Mouse (Mus musculus): ENCODE results near the gene Fzd4. TPM values are rescaled to one million over a fixed set of nuclear protein-coding genes. Genes with fewer than 3 reads are reported as not detected.
A peak's percentile ranks its signal among the peaks of the same experiment; 100 is the strongest.

Fzd4 gene
- polyA plus RNA-seq, 1 experiment from 2014 or later: 6.4 TPM

DNA sequence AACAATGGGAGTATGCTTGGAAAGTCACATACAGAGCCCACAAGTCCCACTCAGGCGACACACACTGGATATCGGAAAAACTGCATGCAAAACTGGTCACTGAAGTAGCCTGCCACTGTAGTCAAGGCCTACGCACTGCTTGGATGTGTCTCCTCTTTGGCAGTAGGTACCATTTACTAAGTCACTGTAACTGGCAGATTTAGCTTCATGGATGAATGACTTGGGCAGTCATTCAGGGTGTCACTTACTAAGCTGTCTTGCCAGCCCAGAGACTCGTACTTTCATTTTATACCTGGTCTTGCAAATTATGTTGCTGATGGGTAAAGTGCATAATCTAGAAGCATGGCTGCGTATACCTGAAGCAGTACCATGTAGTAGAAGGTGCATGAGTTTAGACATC is 17.1 kb downstream of the Fzd4 start:
- no peak for ATAC-seq
- Histone ChIP-seq H3K4me1 (replicated peaks; ENCODE audit: control insufficient read depth, insufficient read depth, low read length) (peaks cover 4% of the 10 kb centered on the region; the same call in 1 of the 2 replicates), H3K9ac (ENCODE audit: low read depth, low read length) (no peak overlapping the region), H3K4me3 (ENCODE audit: low read depth, low read length) (no peak overlapping the region), H3K9me3 (ENCODE audit: control insufficient read depth) (no peaks in the 10 kb centered on the region), H3K4me2 (replicated peaks; ENCODE audit: low read depth) (no peak overlapping the region), H3K27ac (ENCODE audit: low read depth, low read length) (no peak overlapping the region), H3K36me3 (ENCODE audit: control insufficient read depth, insufficient read depth) (no peaks in the 10 kb centered on the region), H3K27me3 (replicated peaks; ENCODE audit: control insufficient read depth, insufficient read depth, low read length) (no peaks in the 10 kb centered on the region)
- no peak for TF ChIP-seq CTCF (IDR thresholded peaks at IDR 0.05; ENCODE audit: low read depth)
- 92% methylated on average over 5 of the region's 5 CpGs for WGBS

DNA sequence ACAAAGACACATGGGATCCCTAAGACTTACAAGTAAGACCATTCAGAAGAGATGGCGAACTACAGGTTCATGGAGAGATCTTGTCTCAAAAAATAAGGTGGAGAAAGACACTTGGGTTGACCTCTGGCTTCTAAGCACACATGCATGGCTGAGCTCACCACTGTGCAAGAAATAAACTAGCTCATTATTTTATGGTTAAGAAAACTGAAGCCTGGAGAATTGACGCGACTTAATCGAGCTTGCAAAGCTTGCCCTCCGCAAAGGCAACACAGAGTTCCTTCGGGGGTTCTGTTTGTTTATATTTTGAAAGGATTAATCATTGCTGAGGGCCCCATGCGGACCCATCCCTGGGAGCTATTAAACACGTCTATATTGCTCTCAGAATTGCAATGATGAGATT is 18.5 kb downstream of the Fzd4 start:
- no peak overlapping the region for H3K9ac ChIP-seq (ENCODE audit: low read depth, low read length)
- peak overlapping the region; percentile 78; the same call in 1 of the 2 replicates for H3K27ac ChIP-seq (ENCODE audit: low read depth, low read length)
- H3K9me3 ChIP-seq (ENCODE audit: control insufficient read depth): no peaks in the 10 kb centered on the region
- TF ChIP-seq CTCF (IDR thresholded peaks at IDR 0.05; ENCODE audit: low read depth): no peak
- peaks cover 4% of the 10 kb centered on the region; the same call in 1 of the 2 replicates for H3K4me1 ChIP-seq (replicated peaks; ENCODE audit: control insufficient read depth, insufficient read depth, low read length)
- no peak for ATAC-seq
- H3K4me2 ChIP-seq (replicated peaks; ENCODE audit: low read depth): no peak overlapping the region; the same call in 1 of the 2 replicates
- no peak overlapping the region for H3K4me3 ChIP-seq (ENCODE audit: low read depth, low read length)
- WGBS: 27% methylated on average over 8 of the region's 8 CpGs
- no peaks in the 10 kb centered on the region for H3K36me3 ChIP-seq (ENCODE audit: control insufficient read depth, insufficient read depth)
- H3K27me3 ChIP-seq (replicated peaks; ENCODE audit: control insufficient read depth, insufficient read depth, low read length): no peaks in the 10 kb centered on the region

DNA sequence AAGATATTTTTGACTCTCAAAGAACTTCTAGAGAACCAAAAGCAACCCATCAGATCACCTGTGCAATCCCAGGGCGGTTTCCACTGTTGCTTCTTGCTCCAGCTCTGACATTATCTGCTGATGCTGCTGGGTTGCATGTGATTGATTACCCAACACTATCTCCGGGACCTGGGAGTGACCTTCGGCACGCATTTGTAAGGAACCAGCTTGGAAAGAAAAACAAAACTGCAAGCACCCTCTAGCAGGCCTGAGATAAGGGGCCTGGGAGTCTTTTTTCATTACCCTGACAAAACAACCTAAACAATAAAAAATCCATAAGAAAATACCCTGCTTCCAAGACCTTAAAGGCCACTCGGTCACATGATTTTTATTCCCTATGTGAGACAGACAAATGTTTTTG is 19.0 kb downstream of the Fzd4 start:
- TF ChIP-seq CTCF (IDR thresholded peaks at IDR 0.05; ENCODE audit: low read depth): no peak
- 10% methylated on average over 5 of the region's 5 CpGs for WGBS
- peak overlapping the region; percentile 78 for H3K27ac ChIP-seq (ENCODE audit: low read depth, low read length)
- H3K4me1 ChIP-seq (replicated peaks; ENCODE audit: control insufficient read depth, insufficient read depth, low read length): peaks cover 4% of the 10 kb centered on the region; the same call in 1 of the 2 replicates
- peak overlapping the region; percentile 24; the same call in 1 of the 2 replicates for H3K4me2 ChIP-seq (replicated peaks; ENCODE audit: low read depth)
- H3K36me3 ChIP-seq (ENCODE audit: control insufficient read depth, insufficient read depth): no peaks in the 10 kb centered on the region
- ATAC-seq: peak; percentile 82
- H3K9me3 ChIP-seq (ENCODE audit: control insufficient read depth): no peaks in the 10 kb centered on the region
- H3K4me3 ChIP-seq (ENCODE audit: low read depth, low read length): no peak overlapping the region
- H3K9ac ChIP-seq (ENCODE audit: low read depth, low read length): no peak overlapping the region
- no peaks in the 10 kb centered on the region for H3K27me3 ChIP-seq (replicated peaks; ENCODE audit: control insufficient read depth, insufficient read depth, low read length)

DNA sequence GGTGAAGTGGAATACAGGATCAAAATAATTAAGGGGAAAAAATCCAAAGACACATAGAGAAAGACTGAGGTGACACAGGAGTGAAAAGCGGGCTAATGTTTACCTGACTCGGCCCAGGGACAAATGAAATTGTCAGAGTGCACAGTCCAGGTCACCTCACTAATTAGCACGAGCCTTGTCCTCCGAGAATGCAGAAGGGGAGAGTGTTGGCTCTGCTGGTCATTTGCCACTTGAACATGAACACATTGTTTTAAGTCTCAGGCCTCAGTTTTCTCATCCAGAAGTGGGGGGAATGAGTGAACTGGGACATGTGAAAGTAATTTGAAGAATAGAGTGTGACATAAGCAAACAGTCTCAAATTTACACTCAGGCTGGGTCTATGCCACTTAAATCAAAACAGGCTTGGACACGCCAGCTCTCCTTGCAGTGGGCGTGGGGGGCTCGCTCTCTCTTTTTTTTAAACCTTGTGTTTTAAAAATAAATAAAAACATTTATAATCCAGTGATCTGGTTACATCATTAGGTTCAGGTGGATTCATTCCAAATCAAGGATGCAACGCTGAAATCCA is 19.6 kb downstream of the Fzd4 start:
- Histone ChIP-seq H3K9ac (ENCODE audit: low read depth, low read length) (no peak overlapping the region), H3K4me1 (replicated peaks; ENCODE audit: control insufficient read depth, insufficient read depth, low read length) (peaks cover 4% of the 10 kb centered on the region; the same call in 1 of the 2 replicates), H3K36me3 (ENCODE audit: control insufficient read depth, insufficient read depth) (no peaks in the 10 kb centered on the region), H3K4me2 (replicated peaks; ENCODE audit: low read depth) (peak overlapping the region; percentile 24; the same call in 1 of the 2 replicates), H3K4me3 (ENCODE audit: low read depth, low read length) (no peak overlapping the region), H3K27ac (ENCODE audit: low read depth, low read length) (peak overlapping the region; percentile 78), H3K9me3 (ENCODE audit: control insufficient read depth) (no peaks in the 10 kb centered on the region), H3K27me3 (replicated peaks; ENCODE audit: control insufficient read depth, insufficient read depth, low read length) (no peaks in the 10 kb centered on the region)
- 52% methylated on average over 8 of the region's 8 CpGs for whole genome bisulfite sequencing
- peak; percentile 70 for ATAC-seq
- TF ChIP-seq CTCF (IDR thresholded peaks at IDR 0.05; ENCODE audit: low read depth): no peak

DNA sequence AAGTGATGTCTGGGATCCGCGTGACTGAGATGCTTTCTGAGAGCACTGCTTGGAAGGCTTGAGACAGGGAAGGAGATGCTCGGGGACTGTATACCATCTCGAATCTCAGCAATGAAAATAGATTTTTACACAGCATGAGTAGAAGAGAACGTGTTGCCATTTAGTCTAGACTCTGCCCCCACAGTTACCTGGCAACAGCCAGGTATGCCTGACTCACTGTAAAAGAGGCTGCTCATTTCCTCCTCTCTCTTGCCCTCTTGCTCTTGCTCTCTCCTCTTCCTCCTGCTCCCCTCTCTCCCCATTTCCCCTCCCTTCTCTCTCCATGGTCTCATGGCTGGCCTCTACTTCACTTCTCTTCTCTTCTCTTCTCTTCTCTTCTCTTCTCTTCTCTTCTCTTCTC is 20.5 kb downstream of the Fzd4 start:
- Histone ChIP-seq H3K4me3 (ENCODE audit: low read depth, low read length) (no peak overlapping the region), H3K36me3 (ENCODE audit: control insufficient read depth, insufficient read depth) (no peaks in the 10 kb centered on the region), H3K9ac (ENCODE audit: low read depth, low read length) (no peak overlapping the region), H3K27ac (ENCODE audit: low read depth, low read length) (no peak overlapping the region), H3K9me3 (ENCODE audit: control insufficient read depth) (no peaks in the 10 kb centered on the region), H3K4me1 (replicated peaks; ENCODE audit: control insufficient read depth, insufficient read depth, low read length) (peaks cover 4% of the 10 kb centered on the region; the same call in 1 of the 2 replicates), H3K4me2 (replicated peaks; ENCODE audit: low read depth) (no peak overlapping the region), H3K27me3 (replicated peaks; ENCODE audit: control insufficient read depth, insufficient read depth, low read length) (no peaks in the 10 kb centered on the region)
- 64% methylated on average over 5 of the region's 5 CpGs for WGBS
- TF ChIP-seq CTCF (IDR thresholded peaks at IDR 0.05; ENCODE audit: low read depth): no peak
- ATAC-seq: peak; percentile 70

DNA sequence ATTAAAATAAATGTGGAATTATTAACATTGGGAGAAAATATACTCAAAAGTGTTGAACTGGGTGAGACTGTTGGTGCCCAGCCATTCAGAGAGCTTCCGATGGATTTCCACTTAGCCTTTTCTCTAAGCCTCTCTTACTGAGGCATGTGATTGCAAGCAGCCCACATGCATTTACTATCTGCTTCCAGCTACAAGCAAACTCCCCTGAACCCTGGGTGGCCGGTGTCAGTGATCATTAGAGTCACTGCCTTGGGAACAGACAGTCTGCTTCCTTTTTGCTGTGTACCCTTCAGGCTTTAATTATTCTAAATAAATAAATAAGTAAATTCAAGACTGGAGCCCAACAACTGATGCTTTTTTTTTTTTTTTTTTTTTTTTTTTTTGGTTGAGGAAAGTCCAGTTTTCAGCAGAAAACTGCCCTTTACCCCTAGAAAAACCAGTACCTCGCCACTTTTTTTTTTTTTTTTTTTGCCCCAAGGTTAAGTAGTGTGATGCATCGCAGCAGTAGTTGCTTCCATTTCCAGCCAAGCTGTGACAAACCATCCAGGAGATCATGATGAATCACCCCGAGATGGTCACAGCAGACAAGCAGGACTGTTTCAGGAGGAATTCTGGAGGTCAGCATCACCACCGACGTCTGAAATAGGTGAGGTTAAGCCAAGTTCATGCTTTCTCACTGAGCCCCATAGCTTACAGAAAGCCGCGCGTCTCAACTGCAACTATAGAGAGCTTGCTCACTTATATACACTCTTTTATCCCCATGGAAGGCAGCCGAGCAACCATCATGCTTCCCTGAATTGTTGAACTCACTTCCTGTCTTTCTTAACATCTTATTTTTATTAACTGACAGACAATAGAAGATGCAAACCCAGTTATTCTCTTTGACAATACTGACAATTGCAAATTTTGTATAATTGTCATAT is 21.9 kb downstream of the Fzd4 start:
- no peak overlapping the region for H3K27ac ChIP-seq (ENCODE audit: low read depth, low read length)
- no peaks in the 10 kb centered on the region for H3K9me3 ChIP-seq (ENCODE audit: control insufficient read depth)
- TF ChIP-seq CTCF (IDR thresholded peaks at IDR 0.05; ENCODE audit: low read depth): no peak
- WGBS: 37% methylated on average over 11 of the region's 11 CpGs
- H3K27me3 ChIP-seq (replicated peaks; ENCODE audit: control insufficient read depth, insufficient read depth, low read length): no peaks in the 10 kb centered on the region
- no peak for ATAC-seq
- no peaks in the 10 kb centered on the region for H3K36me3 ChIP-seq (ENCODE audit: control insufficient read depth, insufficient read depth)
- H3K4me1 ChIP-seq (replicated peaks; ENCODE audit: control insufficient read depth, insufficient read depth, low read length): peaks cover 4% of the 10 kb centered on the region; the same call in 1 of the 2 replicates
- H3K4me3 ChIP-seq (ENCODE audit: low read depth, low read length): no peak overlapping the region
- H3K4me2 ChIP-seq (replicated peaks; ENCODE audit: low read depth): no peak overlapping the region
- no peak overlapping the region for H3K9ac ChIP-seq (ENCODE audit: low read depth, low read length)
